Mouse (Mus musculus) forebrain, embryonic 12.5 days (tissue): Measurements from ENCODE around the gene Mast3. TPM values are rescaled to one million over a fixed set of nuclear protein-coding genes. Genes with fewer than 3 reads are reported as not detected.

ENCODE experiments used
- ATAC-seq: fragments of 200-750 bp; cut with Nextera tagmentation; 2 replicates; pipeline ENCODE4 v1.8.0; 2017; ENCODE audit warnings: moderate TSS enrichment; ENCODE audit not compliant: low FRiP score
- H3K27ac ChIP-seq: fragments of 300-500 bp; sonication (generic); 2 replicates; pipeline ENCODE4 v1.5.1; 2016; ENCODE audit warnings: mild to moderate bottlenecking
- H3K27me3 ChIP-seq: fragments of 300-500 bp; sonication (generic); 2 replicates; pipeline ENCODE4 v1.6.1; 2016; ENCODE audit warnings: mild to moderate bottlenecking
- H3K36me3 ChIP-seq: fragments of 300-500 bp; sonication (generic); replicated peaks from 2 replicates; pipeline ENCODE4 v1.6.1; 2016; ENCODE audit warnings: mild to moderate bottlenecking
- H3K4me1 ChIP-seq: fragments of 300-500 bp; sonication (generic); 2 replicates; pipeline ENCODE4 v1.6.1; 2016
- H3K4me2 ChIP-seq: fragments of 300-500 bp; sonication (generic); 2 replicates; pipeline ENCODE4 v1.6.1; 2016; ENCODE audit warnings: mild to moderate bottlenecking, moderate library complexity
- H3K4me3 ChIP-seq: fragments of 300-500 bp; sonication (generic); replicated peaks from 2 replicates; pipeline ENCODE4 v1.5.1; 2016; ENCODE audit warnings: mild to moderate bottlenecking
- H3K9ac ChIP-seq: fragments of 300-500 bp; sonication (generic); 2 replicates; pipeline ENCODE4 v1.6.1; 2016; ENCODE audit warnings: mild to moderate bottlenecking
- H3K9me3 ChIP-seq: fragments of 300-500 bp; sonication (generic); 2 replicates; pipeline ENCODE4 v1.6.1; 2016
- WGBS: fragments of 180-500 bp; shearing (Covaris S2); methylation state at CpG from one replicate; pipeline ENCODE4 v1.1.7; 2016; 5-methylcytosine and 5-hydroxymethylcytosine counted together
- polyA plus RNA-seq: library from polyadenylated mRNA; unstranded; fragments of >200 nt; fragmentation: Nextera tagmentation; extraction: Ambion mirVana; gene quantifications from 2 replicates; pipeline ENCODE4 v1.2.1, GENCODE M21; 2016

Gene Mast3
- polyA plus RNA-seq, 1 experiment from 2014 or later, result 14.5 TPM

- no peak for ATAC-seq
- Histone ChIP-seq H3K4me3 (no peak overlapping the region), H3K9me3 (no peaks in the 10 kb centered on the region), H3K9ac (no peak overlapping the region), H3K4me1 (peaks cover 18% of the 10 kb centered on the region), H3K4me2 (no peak overlapping the region), H3K27me3 (peaks cover 23% of the 10 kb centered on the region; the same call in 1 of the 2 replicates), H3K36me3 (peaks cover 71% of the 10 kb centered on the region), H3K27ac (no peak overlapping the region)
- 84% methylated on average over 25 of the region's 25 CpGs for WGBS
Measured at GRCm38 (mm10) chr8:70786291-70787050, 18.4 kb downstream of the Mast3 start.

DNA sequence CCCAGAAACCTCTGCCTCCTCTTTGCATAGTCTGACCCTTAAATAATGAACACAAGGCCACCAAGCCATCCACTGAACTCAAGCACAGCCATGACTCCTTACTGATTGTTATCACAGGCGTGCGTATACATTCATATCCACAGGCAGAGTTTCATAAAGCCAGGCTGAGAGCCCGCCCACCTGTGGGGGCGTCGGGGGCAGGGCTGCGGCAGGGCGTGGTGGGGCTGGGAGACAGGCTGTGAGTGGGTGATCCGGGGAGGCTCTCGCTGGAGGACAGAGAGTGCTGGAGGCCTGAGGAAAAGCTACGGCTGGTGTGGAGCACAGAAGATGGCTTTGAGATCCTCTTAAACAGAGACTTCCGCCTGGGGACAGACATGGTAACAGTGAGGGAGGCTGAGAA is 24.8 kb downstream of the Mast3 start:
- H3K27ac ChIP-seq, result no peak overlapping the region
- H3K4me2 ChIP-seq, result no peak overlapping the region
- no peak for ATAC-seq
- H3K4me3 ChIP-seq, result no peak overlapping the region
- 82% methylated on average over 11 of the region's 11 CpGs for WGBS
- peaks cover 58% of the 10 kb centered on the region for H3K36me3 ChIP-seq
- H3K9me3 ChIP-seq, result no peaks in the 10 kb centered on the region
- H3K4me1 ChIP-seq, result peaks cover 20% of the 10 kb centered on the region
- no peaks in the 10 kb centered on the region for H3K27me3 ChIP-seq
- 0 out of 2 replicates have a peak overlapping the region, but pooled peaks have one; percentile 29 for H3K9ac ChIP-seq

- under 1% methylated on average over 94 of the region's 94 CpGs for WGBS
- Histone ChIP-seq H3K9me3 (no peaks in the 10 kb centered on the region), H3K36me3 (peaks cover 63% of the 10 kb centered on the region), H3K27me3 (no peaks in the 10 kb centered on the region), H3K4me3 (peak within 1 kb of the TSS; percentile 84), H3K4me1 (peaks cover 43% of the 10 kb centered on the region), H3K9ac (peak within 1 kb of the TSS; percentile 96), H3K27ac (peak within 1 kb of the TSS; percentile 98), H3K4me2 (peak within 1 kb of the TSS; percentile 84)
- ATAC-seq, result peak; percentile 93
Measured at GRCm38 (mm10) chr8:70776496-70777444, 28.1 kb downstream of the Mast3 start, which contains the start of gene Pik3r2. Pik3r2 (minus strand) TSS chr8:70776713.

- WGBS, result 3% methylated on average over 34 of the region's 34 CpGs
- H3K4me3 ChIP-seq, result peak overlapping the region; percentile 84
- peak overlapping the region; percentile 84 for H3K4me2 ChIP-seq
- H3K9ac ChIP-seq, result peak overlapping the region; percentile 96
- H3K9me3 ChIP-seq, result no peaks in the 10 kb centered on the region
- peaks cover 63% of the 10 kb centered on the region for H3K36me3 ChIP-seq
- H3K4me1 ChIP-seq, result peaks cover 43% of the 10 kb centered on the region
- H3K27ac ChIP-seq, result peak overlapping the region; percentile 98
- 0 out of 2 replicates have a peak, but pooled peaks cover under 1% of the 10 kb centered on the region for H3K27me3 ChIP-seq
- ATAC-seq, result no peak
Measured at GRCm38 (mm10) chr8:70775851-70776495, 28.9 kb downstream of the Mast3 start.

DNA sequence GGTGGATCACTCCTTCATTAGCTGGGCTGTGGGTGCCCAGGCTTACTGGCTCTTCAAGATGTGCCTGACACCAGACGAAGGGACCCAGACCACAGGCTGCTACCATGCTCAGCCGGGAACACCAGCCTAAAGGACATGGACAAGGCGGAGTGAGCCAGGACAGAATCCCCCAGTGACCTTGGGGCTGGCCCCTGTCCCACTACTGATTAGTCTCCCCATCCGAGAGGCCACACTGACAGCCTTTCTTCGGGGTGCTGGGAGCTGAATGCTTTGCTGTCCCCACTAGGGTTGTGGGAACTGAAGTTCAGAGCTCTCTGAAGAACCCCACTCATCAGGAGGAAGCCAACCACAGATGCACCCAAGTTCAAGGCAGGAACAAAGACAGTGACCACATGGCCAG is 29.6 kb downstream of the Mast3 start:
- Histone ChIP-seq H3K4me2 (peak overlapping the region; percentile 84), H3K9me3 (no peaks in the 10 kb centered on the region), H3K4me3 (peak overlapping the region; percentile 84), H3K4me1 (peaks cover 43% of the 10 kb centered on the region), H3K27me3 (0 out of 2 replicates have a peak, but pooled peaks cover 4% of the 10 kb centered on the region), H3K27ac (no peak overlapping the region), H3K36me3 (peaks cover 63% of the 10 kb centered on the region), H3K9ac (peak overlapping the region; percentile 96)
- WGBS, result 93% methylated on average over 5 of the region's 5 CpGs
- ATAC-seq, result no peak

GRCm38 (mm10) chr8:70774740-70775139 is 30.1 kb downstream of the Mast3 start:
- Histone ChIP-seq H3K9ac (peak overlapping the region; percentile 96; the same call in 1 of the 2 replicates), H3K4me2 (no peak overlapping the region), H3K36me3 (peaks cover 61% of the 10 kb centered on the region), H3K4me3 (no peak overlapping the region), H3K27me3 (0 out of 2 replicates have a peak, but pooled peaks cover 4% of the 10 kb centered on the region), H3K9me3 (no peaks in the 10 kb centered on the region), H3K4me1 (peaks cover 43% of the 10 kb centered on the region), H3K27ac (no peak overlapping the region)
- no peak for ATAC-seq
- 95% methylated on average over 18 of the region's 18 CpGs for WGBS

- peak overlapping the region; percentile 47; the same call in 1 of the 2 replicates for H3K27ac ChIP-seq
- no peaks in the 10 kb centered on the region for H3K9me3 ChIP-seq
- 82% methylated on average over 9 of the region's 9 CpGs for WGBS
- ATAC-seq, result no peak
- H3K4me1 ChIP-seq, result peaks cover 48% of the 10 kb centered on the region
- 0 out of 2 replicates have a peak, but pooled peaks cover 4% of the 10 kb centered on the region for H3K27me3 ChIP-seq
- no peak overlapping the region; the same call in 1 of the 2 replicates for H3K4me2 ChIP-seq
- H3K36me3 ChIP-seq, result peaks cover 56% of the 10 kb centered on the region
- H3K9ac ChIP-seq, result 0 out of 2 replicates have a peak overlapping the region, but pooled peaks have one; percentile 36
- 0 out of 2 replicates have a peak overlapping the region, but pooled peaks have one; percentile 2 for H3K4me3 ChIP-seq
Measured at GRCm38 (mm10) chr8:70773833-70774232, 31.0 kb downstream of the Mast3 start.

GRCm38 (mm10) chr8:70773410-70773809 is 31.4 kb downstream of the Mast3 start:
- H3K9me3 ChIP-seq, result no peaks in the 10 kb centered on the region
- H3K9ac ChIP-seq, result 0 out of 2 replicates have a peak overlapping the region, but pooled peaks have one; percentile 36
- peaks cover 49% of the 10 kb centered on the region for H3K4me1 ChIP-seq
- H3K4me3 ChIP-seq, result 0 out of 2 replicates have a peak overlapping the region, but pooled peaks have one; percentile 2
- H3K36me3 ChIP-seq, result peaks cover 60% of the 10 kb centered on the region
- 82% methylated on average over 5 of the region's 5 CpGs for WGBS
- no peak for ATAC-seq
- H3K4me2 ChIP-seq, result no peak overlapping the region
- H3K27me3 ChIP-seq, result 0 out of 2 replicates have a peak, but pooled peaks cover 4% of the 10 kb centered on the region
- peak overlapping the region; percentile 47; the same call in 1 of the 2 replicates for H3K27ac ChIP-seq

DNA sequence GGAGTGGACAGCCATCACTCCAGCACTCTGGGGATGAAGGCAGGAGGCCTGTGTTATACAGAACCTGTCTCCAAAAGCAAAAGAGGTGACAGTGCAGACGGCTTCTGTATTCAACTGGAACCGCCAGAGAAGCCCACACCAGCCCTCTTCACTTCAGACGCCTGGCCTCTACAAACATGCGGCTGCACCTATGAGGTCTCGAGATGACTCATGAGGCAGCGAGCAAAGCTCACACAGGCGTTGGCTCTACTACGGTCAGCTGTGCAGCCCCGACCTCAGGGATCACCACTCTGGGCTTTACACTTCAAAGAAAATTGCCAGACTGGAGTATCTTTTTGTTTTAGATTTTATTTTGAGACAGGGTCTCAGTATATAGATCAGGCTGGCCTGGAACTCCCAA is 32.0 kb downstream of the Mast3 start:
- 90% methylated on average over 9 of the region's 9 CpGs for WGBS
- H3K27me3 ChIP-seq, result peaks cover 5% of the 10 kb centered on the region
- no peaks in the 10 kb centered on the region for H3K9me3 ChIP-seq
- H3K36me3 ChIP-seq, result peaks cover 65% of the 10 kb centered on the region
- H3K4me1 ChIP-seq, result peaks cover 44% of the 10 kb centered on the region
- H3K9ac ChIP-seq, result no peak overlapping the region
- H3K27ac ChIP-seq, result no peak overlapping the region
- H3K4me3 ChIP-seq, result no peak overlapping the region
- no peak overlapping the region for H3K4me2 ChIP-seq
- no peak for ATAC-seq

GRCm38 (mm10) chr8:70772075-70772474 is 32.8 kb downstream of the Mast3 start:
- peaks cover 70% of the 10 kb centered on the region for H3K36me3 ChIP-seq
- peaks cover 11% of the 10 kb centered on the region for H3K27me3 ChIP-seq

GRCm38 (mm10) chr8:70771217-70771616 is 33.6 kb downstream of the Mast3 start:
- H3K4me2 ChIP-seq, result no peak overlapping the region
- peaks cover 70% of the 10 kb centered on the region for H3K36me3 ChIP-seq

More at GRCm38 (mm10) chr8:70772075-70772474, 32.8 kb downstream of the Mast3 start:
- WGBS, result 92% methylated on average over 13 of the region's 13 CpGs
- no peak for ATAC-seq
- H3K27ac ChIP-seq, result no peak overlapping the region
- H3K9ac ChIP-seq, result no peak overlapping the region
- H3K4me2 ChIP-seq, result no peak overlapping the region
- H3K4me1 ChIP-seq, result peaks cover 43% of the 10 kb centered on the region
- H3K4me3 ChIP-seq, result no peak overlapping the region
- no peaks in the 10 kb centered on the region for H3K9me3 ChIP-seq

More at GRCm38 (mm10) chr8:70771217-70771616, 33.6 kb downstream of the Mast3 start:
- peaks cover 20% of the 10 kb centered on the region for H3K27me3 ChIP-seq
- ATAC-seq, result no peak
- H3K9me3 ChIP-seq, result no peaks in the 10 kb centered on the region
- no peak overlapping the region for H3K4me3 ChIP-seq
- H3K4me1 ChIP-seq, result peaks cover 51% of the 10 kb centered on the region
- H3K9ac ChIP-seq, result no peak overlapping the region
- WGBS, result 97% methylated on average over 7 of the region's 7 CpGs
- H3K27ac ChIP-seq, result no peak overlapping the region
